10 mouse cellular contexts compared by ENCODE assay signal in the genomic region with DNA sequence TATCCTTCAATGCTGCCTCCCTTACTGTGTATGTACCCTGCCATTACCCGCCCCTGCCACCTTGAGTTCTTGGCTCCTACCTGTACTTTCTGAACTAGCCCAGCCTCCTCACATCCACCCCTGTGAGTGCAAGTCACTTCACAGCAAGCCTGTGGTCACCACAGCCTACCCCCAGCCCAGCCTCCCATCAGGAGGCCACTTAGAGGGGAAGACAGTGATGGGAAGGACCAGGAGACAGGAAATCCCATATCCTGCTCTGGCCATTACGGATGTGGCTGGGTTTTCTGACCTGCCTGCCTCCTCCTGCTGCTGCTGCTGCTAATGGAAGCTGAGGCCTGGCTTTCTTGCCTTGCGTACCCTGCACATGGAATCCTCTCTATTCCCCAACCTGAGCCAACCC. TPM values are rescaled to one million over a fixed set of nuclear protein-coding genes. Genes with fewer than 3 reads are reported as not detected.
DNase-seq lines count a peak whose midpoint lies in the region; ATAC-seq lines count a peak whose summit lies in the region.
"Had no signal": no experiment of that assay in that cellular context is flagged by ENCODE, and none has a peak within 500 bp of the region (broad histone marks: within the 10 kb centered on the region; RNA-seq: fewer than 3 reads in every experiment).

No protein-coding gene starts in this region.

- no peaks in the 10 kb centered on the region for H3K9me3 ChIP-seq in heart, embryonic 11.5 days (replicated peaks; ENCODE audit: control insufficient read depth, low read length)
- H3K9me3 ChIP-seq in heart, embryonic 15.5 days (replicated peaks) = no peaks in the 10 kb centered on the region
- no peaks in the 10 kb centered on the region for H3K9me3 ChIP-seq in limb, embryonic 15.5 days

- no peak overlapping the region for H3K4me2 ChIP-seq in heart, embryonic 11.5 days
- no peak overlapping the region for H3K4me2 ChIP-seq in heart, embryonic 15.5 days
- H3K4me2 ChIP-seq in limb, embryonic 15.5 days = no peak overlapping the region

- H3K4me3 ChIP-seq in heart, embryonic 11.5 days (ENCODE audit: low read depth, low read length) = no peak overlapping the region
- no peak overlapping the region for H3K4me3 ChIP-seq in heart, embryonic 15.5 days
- H3K4me3 ChIP-seq in limb, embryonic 15.5 days = no peak overlapping the region

- DNase-seq in heart, adult 8-10 months (ENCODE audit: low spot score) = no peak
- peak; percentile 26 for DNase-seq in 416B (ENCODE audit: low read depth)
- no peak for DNase-seq in ovary, postnatal 36 days (ENCODE audit: low spot score)
- no peak for DNase-seq in retina, postnatal 1 day
- DNase-seq in layer of hippocampus, adult 18-20 months (ENCODE audit: low spot score in 2 of 2) = no peak
- DNase-seq: gastrocnemius, postnatal 36 days had no signal

- 61% methylated on average over 3 of the region's 3 CpGs for WGBS in heart, embryonic 11.5 days (ENCODE audit: insufficient replicate concordance)
- 63% methylated on average over 3 of the region's 3 CpGs for WGBS in heart, embryonic 15.5 days
- 52% methylated on average over 3 of the region's 3 CpGs for WGBS in limb, embryonic 15.5 days

- no peak overlapping the region for H3K9ac ChIP-seq in heart, embryonic 11.5 days (ENCODE audit: low read depth, low read length)
- no peak overlapping the region for H3K9ac ChIP-seq in heart, embryonic 15.5 days
- no peak overlapping the region for H3K9ac ChIP-seq in limb, embryonic 15.5 days

- no peak for ATAC-seq in heart, embryonic 11.5 days (replicated peaks; ENCODE audit: insufficient number of reproducible peaks, low FRiP score, low TSS enrichment)
- no peak for ATAC-seq in heart, embryonic 15.5 days (replicated peaks; ENCODE audit: insufficient number of reproducible peaks, insufficient read depth, low FRiP score, low read depth)
- ATAC-seq in limb, embryonic 15.5 days (ENCODE audit: insufficient number of reproducible peaks, low FRiP score, low TSS enrichment, low read depth) = no peak

- peaks cover 18% of the 10 kb centered on the region; the same call in 1 of the 2 replicates for H3K4me1 ChIP-seq in heart, embryonic 11.5 days (ENCODE audit: control insufficient read depth, insufficient read depth, low read length)
- H3K4me1 ChIP-seq in heart, embryonic 15.5 days (replicated peaks) = peaks cover 38% of the 10 kb centered on the region
- peaks cover 24% of the 10 kb centered on the region for H3K4me1 ChIP-seq in limb, embryonic 15.5 days

- H3K27ac ChIP-seq in heart, embryonic 11.5 days (ENCODE audit: low read depth, low read length) = peak overlapping the region; percentile 69
- H3K27ac ChIP-seq in heart, embryonic 15.5 days = peak overlapping the region; percentile 62
- peak overlapping the region; percentile 27; the same call in 1 of the 2 replicates for H3K27ac ChIP-seq in limb, embryonic 15.5 days

- H3K36me3 ChIP-seq in heart, embryonic 11.5 days (ENCODE audit: control insufficient read depth, insufficient read depth, low read length) = no peaks in the 10 kb centered on the region; the same call in 1 of the 2 replicates
- H3K36me3 ChIP-seq in heart, embryonic 15.5 days = peaks cover 3% of the 10 kb centered on the region; the same call in 1 of the 2 replicates
- no peaks in the 10 kb centered on the region for H3K36me3 ChIP-seq in limb, embryonic 15.5 days

- H3K27me3 ChIP-seq in heart, embryonic 11.5 days (ENCODE audit: control insufficient read depth, insufficient read depth, low read length) = no peaks in the 10 kb centered on the region
- no peaks in the 10 kb centered on the region for H3K27me3 ChIP-seq in heart, embryonic 15.5 days
- peaks cover 25% of the 10 kb centered on the region for H3K27me3 ChIP-seq in limb, embryonic 15.5 days

RNA-seq across cellular contexts. Expression of gene Mfng, which starts 14.8 kb away (rescaled TPM):
- polyA plus RNA-seq in heart, embryonic 11.5 days (2014; fragmentation: Nextera tagmentation; extraction: Ambion mirVana) = 3.0 and 3.7 TPM in 2 replicates
- total RNA-seq in heart, adult 8-10 months (2022) = 10 to 100 TPM in 1 of 4 experiments, 1 to 10 TPM in 3; 7.5 to 11.4 (median 9.5) TPM
- polyA plus RNA-seq in heart, embryonic 15.5 days (2015; fragmentation: Nextera tagmentation; extraction: Ambion mirVana) = 13.6 and 21.0 TPM in 2 replicates
- 15.1 and 16.3 TPM in 2 replicates for polyA plus RNA-seq in limb, embryonic 15.5 days (2015; fragmentation: Nextera tagmentation; extraction: Ambion mirVana)
- 1 to 10 TPM; 6.0 to 6.2 TPM for total RNA-seq in layer of hippocampus, adult 18-20 months (2021)

RNA-seq across cellular contexts. Expression of gene Card10, which starts 14.8 kb away (rescaled TPM):
- 3.7 and 4.2 TPM in 2 replicates for polyA plus RNA-seq in heart, embryonic 11.5 days (2014; fragmentation: Nextera tagmentation; extraction: Ambion mirVana)
- total RNA-seq in heart, adult 8-10 months (2022) = 10 to 100 TPM; 14.3 to 16.1 (median 15.2) TPM
- polyA plus RNA-seq in heart, embryonic 15.5 days (2015; fragmentation: Nextera tagmentation; extraction: Ambion mirVana) = 5.7 and 7.6 TPM in 2 replicates
- polyA plus RNA-seq in limb, embryonic 15.5 days (2015; fragmentation: Nextera tagmentation; extraction: Ambion mirVana) = 3.4 and 3.8 TPM in 2 replicates
- 1 to 10 TPM; 5.9 to 6.7 TPM for total RNA-seq in layer of hippocampus, adult 18-20 months (2021)

RNA-seq across cellular contexts. Expression of gene Cdc42ep1, which starts 54.4 kb away (rescaled TPM):
- 24.1 and 29.7 TPM in 2 replicates for polyA plus RNA-seq in heart, embryonic 11.5 days (2014; fragmentation: Nextera tagmentation; extraction: Ambion mirVana)
- total RNA-seq in heart, adult 8-10 months (2022) = 10 to 100 TPM; 30.5 to 40.3 (median 39.1) TPM
- polyA plus RNA-seq in heart, embryonic 15.5 days (2015; fragmentation: Nextera tagmentation; extraction: Ambion mirVana) = 32.0 and 40.4 TPM in 2 replicates
- polyA plus RNA-seq in limb, embryonic 15.5 days (2015; fragmentation: Nextera tagmentation; extraction: Ambion mirVana) = 26.5 and 30.0 TPM in 2 replicates
- total RNA-seq in layer of hippocampus, adult 18-20 months (2021) = 10 to 100 TPM; 11.9 to 15.8 TPM
- total RNA-seq: CH12.LX had no signal
